Comparison of ENCODE assay signal across 18 mouse cellular contexts in the genomic region with DNA sequence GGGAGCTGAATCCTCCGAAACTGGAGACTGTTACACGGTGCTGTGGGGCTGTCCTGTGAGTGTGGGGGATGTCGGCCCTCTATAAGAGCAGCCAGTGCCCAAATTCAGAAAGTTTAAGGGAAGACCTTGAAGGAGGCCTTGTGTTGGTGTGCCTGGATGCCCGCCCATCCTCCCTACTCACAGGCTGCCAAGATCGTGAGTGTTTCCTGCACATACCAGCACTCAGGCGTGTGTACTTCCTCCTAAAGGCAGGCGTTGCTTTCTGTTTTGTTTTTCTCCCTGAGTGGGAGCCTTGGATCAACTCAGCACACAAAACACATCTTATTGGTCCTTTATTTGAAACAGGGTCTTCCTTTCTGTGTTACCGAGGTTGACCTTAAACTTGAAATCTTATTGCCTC. TPM values are rescaled to one million over a fixed set of nuclear protein-coding genes. Genes with fewer than 3 reads are reported as not detected.
DNase-seq lines count a peak whose midpoint lies in the region; ATAC-seq and TF ChIP-seq lines count a peak whose summit lies in the region.
"Had no signal": no experiment of that assay in that cellular context is flagged by ENCODE, and none has a peak within 500 bp of the region (broad histone marks: within the 10 kb centered on the region; RNA-seq: fewer than 3 reads in every experiment).

No protein-coding gene starts in this region.

- H3K27ac ChIP-seq in ES-Bruce4 (ENCODE audit: insufficient read depth, low read length) = peak overlapping the region; percentile 64; the same call in 1 of the 2 replicates
- H3K27ac ChIP-seq: heart, embryonic 10.5 days; limb, embryonic 15.5 days; midbrain, embryonic 12.5 days had no signal

- H3K27me3 ChIP-seq in ES-Bruce4 (ENCODE audit: control insufficient read depth, insufficient read depth, low read length, poor library complexity, severe bottlenecking) = no peaks in the 10 kb centered on the region
- H3K27me3 ChIP-seq: limb, embryonic 15.5 days; midbrain, embryonic 12.5 days had no signal

- no peaks in the 10 kb centered on the region for H3K36me3 ChIP-seq in ES-Bruce4 (ENCODE audit: control insufficient read depth, insufficient read depth, low read length, poor library complexity, severe bottlenecking)
- H3K36me3 ChIP-seq: heart, embryonic 10.5 days; limb, embryonic 15.5 days; midbrain, embryonic 12.5 days had no signal

- DNase-seq in lung, postnatal 10 days = peak; percentile 20
- DNase-seq in lung, postnatal 4 days = no peak
- peak; percentile 64 for DNase-seq in brain, adult 2 months (ENCODE audit: low read depth, low spot score)
- DNase-seq in left cerebral cortex, postnatal 10 days (ENCODE audit: extremely low spot score in 1 of 2, low spot score in 2 of 2) = no peak
- no peak for DNase-seq in gastrocnemius, postnatal 10 days
- DNase-seq: adrenal gland, postnatal 36 days; cerebellum, postnatal 10 days; gastrocnemius, postnatal 25 days; heart, postnatal 14 days; kidney, adult 9 months; thymus, postnatal 25 days had no signal

- TF ChIP-seq EP300 in ES-Bruce4 (IDR thresholded peaks at IDR 0.05; ENCODE audit: insufficient read depth, low read depth, low read length) = no peak

- no peak for TF ChIP-seq POLR2A in ES-Bruce4 (IDR thresholded peaks at IDR 0.05; ENCODE audit: insufficient read depth, low read length)

- H3K4me1 ChIP-seq in ES-Bruce4 (ENCODE audit: control insufficient read depth, insufficient read depth, low read length) = peaks cover 3% of the 10 kb centered on the region
- H3K4me1 ChIP-seq: midbrain, embryonic 12.5 days had no signal

- ATAC-seq in monocyte, adult 5-6 weeks (replicated peaks; ENCODE audit: insufficient number of reproducible peaks, low FRiP score, low TSS enrichment, poor library complexity, severe bottlenecking) = peak; percentile 52; the same call in 1 of the 2 replicates
- ATAC-seq: hindbrain, embryonic 16.5 days had no signal

- H3K4me3 ChIP-seq in ES-Bruce4 (ENCODE audit: low read depth, low read length) = peak overlapping the region; percentile 20
- H3K4me3 ChIP-seq: heart, embryonic 10.5 days; limb, embryonic 15.5 days; midbrain, embryonic 12.5 days had no signal

- no peaks in the 10 kb centered on the region for H3K9me3 ChIP-seq in ES-Bruce4 (replicated peaks; ENCODE audit: control insufficient read depth, insufficient read depth, low read length, poor library complexity, severe bottlenecking)
- H3K9me3 ChIP-seq: heart, embryonic 10.5 days; limb, embryonic 15.5 days; midbrain, embryonic 12.5 days had no signal

- TF ChIP-seq CTCF in ES-Bruce4 (IDR thresholded peaks at IDR 0.05; ENCODE audit: low read depth, low read length) = no peak

- intact Hi-C loops in left cerebral cortex, postnatal 10 days (cut with DNase I) = no loop called here

- peak overlapping the region; percentile 20 for H3K9ac ChIP-seq in ES-Bruce4 (ENCODE audit: low read depth, poor library complexity, severe bottlenecking)
- H3K9ac ChIP-seq: limb, embryonic 15.5 days; midbrain, embryonic 12.5 days had no signal

RNA-seq across cellular contexts. Expression of gene Spire2, which starts 9.7 kb away (rescaled TPM):
- 4.2 and 5.0 TPM in 2 replicates for polyA plus RNA-seq in ES-Bruce4 (2011; ENCODE audit: insufficient read depth, insufficient read length, low read depth, missing spikeins)
- 0.32 TPM in 1 of 3 replicates, not detected in the others for total RNA-seq in monocyte, adult 5-6 weeks (2017)
- 10 to 100 TPM; 16.2 to 17.4 TPM for total RNA-seq in left cerebral cortex, postnatal 10 days (2021)
- 1 to 10 TPM in 1 of 2 experiments, under 1 TPM in 1; 0.86 to 1.2 TPM for total RNA-seq in gastrocnemius, postnatal 10 days (2021)
- polyA plus RNA-seq: CD4-positive, CD25-positive, alpha-beta regulatory T cell, adult 4 months had no signal

RNA-seq across cellular contexts. Expression of gene Fanca, which starts 23.9 kb away (rescaled TPM):
- 56.4 and 58.9 TPM in 2 replicates for polyA plus RNA-seq in ES-Bruce4 (2011; ENCODE audit: insufficient read depth, insufficient read length, low read depth, missing spikeins)
- total RNA-seq in monocyte, adult 5-6 weeks (2017) = 11.2 to 31.4 TPM (median 24.6 TPM) in 3 replicates
- 1 to 10 TPM; 4.0 to 4.1 TPM for total RNA-seq in left cerebral cortex, postnatal 10 days (2021)
- total RNA-seq in gastrocnemius, postnatal 10 days (2021) = 1 to 10 TPM; 4.6 to 6.2 TPM

RNA-seq across cellular contexts. Expression of gene Tcf25, which starts 31.3 kb away (rescaled TPM):
- 239 TPM in 2 replicates for polyA plus RNA-seq in ES-Bruce4 (2011; ENCODE audit: insufficient read depth, insufficient read length, low read depth, missing spikeins)
- 415 to 577 TPM (median 562 TPM) in 3 replicates for total RNA-seq in monocyte, adult 5-6 weeks (2017)
- total RNA-seq in left cerebral cortex, postnatal 10 days (2021) = 100 to 1,000 TPM; 498 to 558 TPM
- 100 to 1,000 TPM; 144 to 157 TPM for total RNA-seq in gastrocnemius, postnatal 10 days (2021)

Comparison
In these comparisons a context has a peak if more than half of its experiments do, and no peak if none do; other contexts are left out.
1. DNase-seq: peak in lung, postnatal 10 days (single experiment) and brain, adult 2 months (single experiment); none in lung, postnatal 4 days (0 of 2), left cerebral cortex, postnatal 10 days (0 of 2) and gastrocnemius, postnatal 10 days (single experiment).
2. RNA of gene Spire2, which starts 9.7 kb away (total RNA-seq): 16.2 to 17.4 TPM in left cerebral cortex, postnatal 10 days; 0.86 to 1.2 TPM in gastrocnemius, postnatal 10 days and 0.32 TPM in monocyte, adult 5-6 weeks; every median in the first group is over 4 times any median in the second.